Mouse (Mus musculus): Measurements from ENCODE around the gene Rora. TPM values are rescaled to one million over a fixed set of nuclear protein-coding genes. Genes with fewer than 3 reads are reported as not detected.

Rora gene
- 1.3 and 1.4 TPM in 2 replicates for total RNA-seq (2015)
- 1.9 and 2.1 TPM in 2 replicates for total RNA-seq (2017)

DNA sequence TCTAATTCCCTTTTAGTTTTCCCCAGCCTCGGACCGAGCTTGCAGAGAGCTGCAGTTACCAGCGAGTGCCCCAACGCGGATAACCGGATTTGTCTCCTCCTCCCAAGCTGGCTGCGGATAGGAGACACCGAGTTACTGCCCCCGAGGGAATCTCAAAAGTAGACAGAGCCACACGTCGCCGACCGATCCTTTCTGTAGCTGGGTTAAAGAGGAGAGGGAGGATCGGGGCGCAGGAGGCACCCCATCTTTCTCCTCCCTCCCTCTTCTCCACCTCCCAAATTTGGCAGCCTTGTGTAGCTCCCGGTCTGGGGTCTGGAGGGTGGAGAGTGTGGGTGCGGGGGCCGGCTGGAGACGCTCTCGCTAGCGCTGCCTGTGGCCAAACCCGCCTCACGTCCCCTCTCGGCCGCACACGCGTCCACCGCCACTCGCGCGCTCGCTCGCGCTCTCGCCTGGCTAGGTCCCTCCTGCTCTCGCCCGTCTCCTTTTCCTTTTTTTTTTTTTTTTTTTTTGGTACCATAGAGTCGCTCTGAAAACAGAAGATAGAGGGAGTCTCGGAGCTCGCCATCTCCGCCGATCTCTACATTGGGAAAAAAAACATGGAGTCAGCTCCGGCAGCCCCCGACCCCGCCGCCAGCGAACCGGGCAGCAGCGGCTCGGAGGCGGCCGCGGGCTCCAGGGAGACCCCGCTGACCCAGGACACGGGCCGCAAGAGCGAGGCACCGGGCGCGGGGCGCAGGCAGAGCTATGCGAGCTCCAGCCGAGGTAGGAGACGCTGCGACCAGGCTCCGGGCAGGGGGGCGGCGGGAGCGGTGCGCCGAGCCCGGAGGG lies at the start of gene Rora:
Gene Rora (plus strand): TSS at position 576 of the 828 bp plus-strand sequence.
- ATAC-seq (ENCODE audit: poor library complexity, severe bottlenecking), result no peak

- ATAC-seq (ENCODE audit: poor library complexity, severe bottlenecking), result no peak
Measured at GRCm38 (mm10) chr9:68614006-68614405, 39.6 kb upstream of the Rora start.

DNA sequence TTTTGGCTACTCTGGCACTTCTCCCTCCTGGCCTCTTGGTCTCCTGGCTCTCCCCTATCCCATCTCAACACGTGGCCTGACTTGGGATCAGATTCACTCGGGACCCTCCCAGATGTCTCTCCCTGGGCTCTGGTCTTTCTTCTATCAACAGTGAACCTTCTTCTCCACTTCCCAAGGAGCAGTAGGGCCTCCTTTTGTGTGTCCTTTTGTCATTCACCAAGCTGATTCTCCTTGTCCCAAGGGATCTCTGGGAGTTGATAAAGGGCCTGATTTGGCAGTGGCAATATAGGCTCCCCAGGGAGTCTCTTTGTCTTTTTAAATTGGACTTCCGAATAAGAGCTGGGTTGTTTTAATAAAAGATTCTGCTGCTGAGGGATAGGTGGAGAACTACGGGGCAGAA lies 36.5 kb upstream of the Rora start:
- no peak for ATAC-seq (ENCODE audit: poor library complexity, severe bottlenecking)

GRCm38 (mm10) chr9:68620036-68620435 lies 33.5 kb upstream of the Rora start:
- no peak for ATAC-seq (ENCODE audit: poor library complexity, severe bottlenecking)

DNA sequence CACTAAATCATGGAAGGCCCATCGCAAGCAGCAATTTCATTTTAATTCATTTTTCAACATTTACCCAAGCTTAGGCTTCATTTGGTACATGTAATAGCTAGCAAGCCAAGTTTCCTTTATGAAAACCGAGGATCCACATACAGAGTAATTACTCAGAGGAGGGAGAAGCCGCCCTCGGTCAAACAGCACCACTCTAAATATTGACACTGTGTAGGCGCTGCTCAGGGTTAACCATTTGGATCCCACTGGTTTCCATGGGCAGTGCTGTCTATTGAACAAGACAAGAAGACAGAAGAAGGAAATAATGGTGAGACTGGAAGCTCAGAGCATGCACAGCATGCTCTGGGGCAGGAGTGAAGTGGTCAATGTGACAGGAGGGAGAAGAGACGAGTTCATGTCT lies 33.1 kb upstream of the Rora start:
- no peak for ATAC-seq (ENCODE audit: poor library complexity, severe bottlenecking)

DNA sequence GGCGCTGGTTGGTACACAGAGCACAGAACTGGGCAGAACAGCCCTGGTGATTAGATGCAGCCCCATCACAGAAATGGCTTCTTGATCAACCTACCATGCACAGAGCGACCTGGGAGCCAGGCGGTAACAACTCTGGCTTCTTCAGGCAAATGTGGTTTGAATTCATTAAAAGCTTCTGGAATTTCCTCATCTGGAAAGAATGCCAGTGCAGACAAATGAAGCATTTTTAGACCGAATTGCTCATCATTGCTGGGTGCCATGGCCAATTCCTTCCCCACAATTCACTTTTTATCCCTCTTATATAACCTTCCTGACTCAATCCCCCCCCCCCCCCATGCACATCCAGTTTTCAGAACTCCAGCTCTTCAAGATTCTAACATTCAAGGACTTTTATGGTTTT lies 28.6 kb upstream of the Rora start:
- no peak for ATAC-seq (ENCODE audit: poor library complexity, severe bottlenecking)

DNA sequence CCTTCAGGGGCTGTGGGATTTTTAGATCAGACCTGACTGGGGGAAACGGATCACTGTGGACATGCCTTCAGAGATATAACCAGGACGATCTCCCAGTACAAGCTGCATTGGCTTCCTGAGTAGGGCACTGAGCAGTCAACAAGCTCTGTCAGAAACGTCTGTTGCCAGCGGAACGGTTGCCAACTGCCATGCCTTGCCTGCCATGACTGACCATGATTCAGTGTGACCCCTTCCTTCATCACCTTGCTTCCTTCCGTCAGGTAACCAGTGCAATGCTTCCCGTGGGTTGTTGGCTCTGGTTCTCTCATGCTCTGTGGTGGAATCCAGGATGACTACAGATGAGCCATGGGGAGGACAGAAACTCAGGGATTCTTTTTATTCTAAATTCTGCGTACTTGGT lies 16.3 kb upstream of the Rora start:
- ATAC-seq (ENCODE audit: poor library complexity, severe bottlenecking), result no peak

GRCm38 (mm10) chr9:68641123-68641522 lies 12.5 kb upstream of the Rora start:
- no peak for ATAC-seq (ENCODE audit: poor library complexity, severe bottlenecking)

DNA sequence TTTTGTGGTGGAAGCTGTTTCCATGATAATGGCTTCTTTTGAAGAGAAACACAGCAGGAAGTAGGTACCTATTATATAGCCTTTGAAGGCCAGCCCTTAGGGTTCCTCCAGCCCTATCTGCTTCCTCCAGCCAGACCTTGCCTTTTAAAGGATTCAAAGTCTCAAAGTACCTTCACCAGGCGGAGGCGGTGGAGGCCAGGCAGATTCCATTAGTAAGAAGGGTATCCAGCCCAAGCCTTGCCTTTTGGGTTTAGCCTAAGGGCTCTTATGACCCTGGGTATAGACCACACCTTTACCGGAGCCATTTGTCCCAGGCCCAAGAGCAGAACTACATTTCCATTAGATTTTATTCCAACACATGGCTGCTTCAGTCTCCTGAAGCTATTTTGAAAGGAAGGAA lies 5.5 kb upstream of the Rora start:
- no peak for ATAC-seq (ENCODE audit: poor library complexity, severe bottlenecking)

- ATAC-seq (ENCODE audit: poor library complexity, severe bottlenecking), result no peak
Measured at GRCm38 (mm10) chr9:68654039-68654332, 400 bp downstream of the Rora start.

- no peak for ATAC-seq (ENCODE audit: poor library complexity, severe bottlenecking)
Measured at GRCm38 (mm10) chr9:68654333-68655017, 889 bp downstream of the Rora start.

DNA sequence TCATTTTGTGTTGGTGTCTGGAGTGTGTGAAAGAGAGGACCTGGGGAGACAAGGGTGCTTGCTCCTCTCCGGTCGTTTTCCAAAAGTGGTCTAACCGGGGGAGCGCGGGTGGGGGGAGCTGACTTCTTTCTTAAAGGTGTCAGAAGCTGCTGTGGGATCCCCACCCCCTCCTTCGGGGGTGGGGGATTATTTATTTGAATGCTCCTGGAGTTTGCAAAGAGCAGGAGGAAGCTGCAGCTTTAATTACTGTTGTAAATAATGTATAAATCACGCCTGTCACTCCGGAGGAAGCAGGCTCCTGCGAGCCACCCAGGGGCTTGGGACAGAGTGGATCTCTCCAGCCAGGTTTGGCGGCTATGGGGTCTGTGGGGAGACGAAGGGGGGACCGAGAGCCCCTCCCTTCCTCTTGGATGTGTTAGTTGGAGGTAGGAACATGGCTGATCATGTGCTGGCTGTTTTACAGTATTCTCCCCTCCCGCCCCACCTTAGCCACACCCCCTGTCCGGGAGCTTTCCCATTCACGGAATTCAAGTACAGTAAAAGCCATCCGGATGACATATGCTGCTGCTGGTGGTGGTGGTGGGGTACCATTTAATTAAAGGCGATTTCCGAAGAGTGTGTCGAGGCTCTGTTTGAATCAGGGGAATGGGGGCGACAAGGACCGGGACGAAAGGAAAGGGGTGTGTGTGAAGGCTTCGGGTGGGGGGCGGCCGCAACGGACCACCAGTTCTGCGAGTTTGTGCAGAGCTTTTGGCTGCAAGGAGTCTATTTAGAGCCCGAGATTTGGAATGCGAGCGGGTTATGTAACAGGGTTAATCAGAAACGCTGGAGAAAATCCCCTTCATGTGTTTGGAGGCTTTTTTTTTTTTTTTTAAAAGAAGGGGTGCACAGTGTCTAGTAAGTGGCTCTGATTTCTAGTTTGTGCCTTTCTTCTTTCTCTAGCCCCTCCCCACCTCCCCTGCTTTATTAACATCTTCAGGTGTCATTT lies 1.7 kb downstream of the Rora start:
- ATAC-seq (ENCODE audit: poor library complexity, severe bottlenecking), result no peak

DNA sequence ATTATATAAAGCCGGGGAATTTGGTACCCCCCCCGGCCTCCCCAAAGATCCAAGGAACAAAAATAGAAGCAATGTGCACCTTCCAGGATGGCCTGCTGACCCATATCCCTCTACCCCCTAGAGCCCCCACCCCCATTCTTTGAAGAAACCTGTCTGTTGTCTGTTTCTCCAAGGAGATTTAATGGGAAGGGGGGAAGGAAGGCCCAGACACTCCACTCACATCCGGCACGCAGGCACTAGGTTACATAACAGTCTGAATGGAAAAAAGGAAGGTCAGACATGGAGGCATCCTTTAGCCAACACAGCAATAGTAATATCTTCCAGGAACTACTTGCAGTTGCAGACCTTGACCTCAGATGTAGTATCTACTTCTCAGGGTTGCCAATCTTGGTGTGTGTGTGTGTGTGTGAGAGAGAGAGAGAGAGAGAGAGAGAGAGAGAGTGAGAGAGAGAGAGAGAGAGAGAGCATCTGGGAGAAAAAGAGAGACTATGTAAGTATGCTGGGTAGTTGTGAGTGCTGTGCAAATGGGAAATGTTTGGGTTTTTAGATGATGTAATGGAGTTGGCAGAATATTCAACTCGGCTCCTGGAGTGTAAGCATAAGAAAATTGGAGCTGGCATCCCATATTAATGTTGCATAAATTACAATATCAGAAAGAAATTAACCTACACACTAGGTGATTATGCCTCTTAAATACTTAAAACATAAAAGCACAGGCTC lies 2.6 kb downstream of the Rora start:
- ATAC-seq (ENCODE audit: poor library complexity, severe bottlenecking), result no peak

GRCm38 (mm10) chr9:68656796-68657130 lies 3.2 kb downstream of the Rora start:
- no peak for ATAC-seq (ENCODE audit: poor library complexity, severe bottlenecking)

GRCm38 (mm10) chr9:68670731-68671130 lies 17.1 kb downstream of the Rora start:
- no peak for ATAC-seq (ENCODE audit: poor library complexity, severe bottlenecking)

DNA sequence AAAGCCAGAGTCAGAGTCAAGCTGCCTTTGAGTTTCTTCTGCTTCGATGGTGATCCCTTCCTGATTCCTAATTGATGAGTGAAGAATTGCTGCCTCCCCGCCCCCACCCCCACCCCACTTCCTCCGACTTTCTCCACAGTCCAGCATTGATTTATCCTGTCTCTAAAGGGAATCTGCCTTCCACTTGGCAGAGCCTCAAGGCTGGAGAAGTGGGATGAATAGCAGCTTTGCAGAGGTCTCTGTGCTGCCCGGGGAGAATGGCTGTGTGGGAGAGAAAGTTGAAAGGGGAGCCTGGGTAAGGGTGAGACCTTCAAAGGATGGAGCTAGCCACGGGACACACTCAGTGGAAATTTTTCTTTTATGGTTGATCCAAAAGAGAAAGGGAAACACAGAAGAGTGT lies 18.9 kb downstream of the Rora start:
- ATAC-seq (ENCODE audit: poor library complexity, severe bottlenecking), result no peak

GRCm38 (mm10) chr9:68673221-68673620 lies 19.6 kb downstream of the Rora start:
- no peak for ATAC-seq (ENCODE audit: poor library complexity, severe bottlenecking)

DNA sequence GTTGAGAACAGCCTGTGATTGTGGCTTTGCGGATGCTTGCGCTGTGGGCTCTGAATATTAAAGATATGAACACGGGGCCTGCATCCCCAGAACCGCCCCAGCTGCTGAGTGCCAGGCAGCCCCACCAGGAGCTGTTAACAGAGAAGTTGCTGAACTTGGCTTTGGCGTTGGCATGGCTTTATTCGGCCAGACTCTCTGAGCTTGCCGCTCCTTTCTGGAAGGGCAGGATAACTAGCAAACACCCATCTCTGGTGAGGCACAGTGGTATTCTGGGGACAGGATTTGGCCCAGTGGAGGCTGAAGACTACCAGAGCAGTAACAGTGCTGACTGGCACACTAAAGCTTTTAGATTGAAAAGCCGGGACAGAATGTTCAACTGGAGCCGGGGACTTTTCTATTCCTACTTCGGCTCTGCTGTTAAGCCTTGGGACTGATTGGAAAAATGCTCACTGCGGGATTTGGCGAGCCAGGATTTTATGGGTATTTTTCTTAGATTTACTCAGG lies 26.3 kb downstream of the Rora start:
- ATAC-seq (ENCODE audit: poor library complexity, severe bottlenecking), result no peak

GRCm38 (mm10) chr9:68683938-68684337 lies 30.4 kb downstream of the Rora start:
- ATAC-seq (ENCODE audit: poor library complexity, severe bottlenecking), result no peak

DNA sequence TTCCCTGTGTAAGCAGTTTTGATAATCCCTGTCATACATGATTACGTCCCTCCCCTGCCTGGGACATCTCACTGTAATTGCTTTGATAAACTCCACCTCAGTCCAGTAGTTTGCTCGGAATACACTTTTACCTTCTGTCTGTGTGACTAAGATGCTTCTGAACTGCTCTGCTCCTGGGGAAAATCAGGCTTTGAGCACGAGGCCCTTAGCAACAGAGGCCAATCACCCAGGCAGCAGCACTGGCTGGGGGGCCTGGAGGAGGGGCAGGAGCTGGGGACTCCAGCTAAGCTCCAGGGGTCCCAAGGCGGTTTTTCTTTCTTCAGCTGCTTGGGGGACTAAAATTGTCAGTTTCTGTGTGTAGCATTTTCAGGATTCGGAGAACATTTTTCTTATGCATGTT lies 32.0 kb downstream of the Rora start:
- no peak for ATAC-seq (ENCODE audit: poor library complexity, severe bottlenecking)
